Mouse (Mus musculus): Measurements from ENCODE around the gene Gm27021.

The Gm27021 gene

DNA sequence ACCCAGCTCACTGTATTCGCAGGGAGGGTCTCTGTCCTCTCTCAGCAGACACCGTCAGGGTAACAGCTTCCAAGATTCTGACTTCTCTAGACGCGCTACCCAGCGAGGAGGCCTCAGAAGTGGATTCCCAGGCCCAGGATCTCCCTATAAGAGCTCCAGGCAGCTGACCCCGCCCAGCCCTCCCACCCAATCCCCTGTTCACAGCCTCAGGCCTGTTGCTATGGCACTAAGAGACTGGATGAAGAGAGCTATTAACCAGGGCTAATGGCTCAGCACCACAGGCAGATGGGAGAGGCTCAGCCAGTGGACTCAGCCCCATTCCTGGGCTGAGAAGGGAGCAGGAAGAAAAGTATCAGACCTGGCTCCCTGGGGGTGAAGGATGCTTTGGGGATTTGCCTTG lies 65.2 kb downstream of the Gm27021 start:
- DNase-seq (ENCODE audit: low spot score in 2 of 2) = no peak

DNA sequence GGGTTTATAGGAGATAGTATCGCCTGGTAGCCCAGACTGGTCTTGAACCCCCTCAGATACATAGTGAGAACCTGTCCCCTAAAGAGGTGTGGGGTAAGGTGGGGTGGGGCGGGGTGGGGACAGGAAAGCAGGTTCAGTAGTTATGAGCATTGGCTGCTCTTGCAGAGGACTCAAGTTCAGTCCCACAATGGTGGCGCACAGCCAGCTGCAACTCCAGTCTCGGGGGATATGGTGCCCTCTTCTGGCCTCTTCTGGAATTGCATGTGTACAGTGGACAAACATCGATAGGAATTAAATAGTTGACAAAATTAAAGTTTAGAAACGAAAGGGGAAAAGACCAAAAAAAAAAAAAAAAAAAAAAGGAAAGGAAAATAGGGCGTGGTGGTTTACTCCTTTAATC lies 68.4 kb downstream of the Gm27021 start:
- peak; percentile 54 to 70 for DNase-seq (ENCODE audit: low spot score in 2 of 2)

DNA sequence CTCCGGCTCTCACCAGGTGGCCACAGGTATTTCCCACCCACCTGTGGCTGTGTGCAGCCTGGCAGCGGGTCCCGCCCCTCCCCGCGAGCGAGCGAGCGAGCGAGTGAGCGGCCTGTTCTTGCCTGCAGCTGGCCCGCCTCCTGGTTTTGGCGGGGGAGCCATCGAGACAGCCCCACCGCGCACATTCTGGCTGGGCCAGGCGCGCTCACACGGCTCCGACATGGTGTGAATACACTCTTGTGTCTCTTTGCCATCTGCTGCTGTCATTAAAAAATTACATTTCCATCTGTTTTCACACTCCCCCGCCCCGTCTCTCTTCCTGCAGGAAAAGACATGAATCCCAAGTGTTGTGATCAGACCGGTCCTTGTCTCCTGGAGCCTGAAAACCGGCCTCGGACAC lies 69.3 kb downstream of the Gm27021 start:
- no peak for DNase-seq (ENCODE audit: low spot score in 2 of 2)

DNA sequence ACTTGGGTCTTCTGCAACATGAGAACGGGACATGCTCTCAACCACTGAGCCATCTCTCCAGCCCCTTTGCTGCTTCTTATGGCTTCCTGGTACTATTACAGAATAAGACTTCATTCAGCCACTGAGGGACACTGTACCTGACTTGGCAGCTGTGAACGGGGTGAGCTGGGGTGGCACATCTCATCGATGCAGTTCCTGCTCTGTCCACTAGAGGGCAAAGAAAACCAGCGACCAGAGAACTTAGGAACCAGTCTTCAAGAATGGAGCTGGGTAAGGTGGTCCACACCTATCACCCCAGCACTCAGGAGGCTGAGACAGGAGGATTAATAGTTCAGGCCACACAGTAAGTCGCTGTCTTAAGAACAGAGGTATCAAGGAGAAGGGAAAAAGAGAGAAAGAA lies 71.9 kb downstream of the Gm27021 start:
- peak in 1 of 2 experiments; percentile 34 for DNase-seq (ENCODE audit: low spot score in 2 of 2)

DNA sequence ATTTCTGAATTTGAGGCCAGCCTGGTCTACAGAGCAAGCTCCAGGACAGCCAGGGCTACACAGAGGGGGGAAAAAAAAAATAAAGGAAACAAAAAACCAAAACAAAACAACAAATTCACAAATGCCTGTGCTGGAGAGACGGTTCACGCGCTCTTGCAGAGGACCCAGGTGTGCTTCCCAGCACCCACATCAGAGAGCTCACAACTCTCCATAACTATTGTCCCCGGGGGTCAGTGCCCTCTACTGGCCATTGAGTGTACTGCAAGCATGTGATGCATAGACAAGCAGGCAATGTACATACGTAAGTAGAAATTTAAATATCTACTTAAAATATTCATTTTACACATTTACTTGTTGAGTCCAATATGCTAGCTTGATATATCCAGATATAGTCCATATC lies 73.3 kb downstream of the Gm27021 start:
- no peak for DNase-seq (ENCODE audit: low spot score in 2 of 2)

DNA sequence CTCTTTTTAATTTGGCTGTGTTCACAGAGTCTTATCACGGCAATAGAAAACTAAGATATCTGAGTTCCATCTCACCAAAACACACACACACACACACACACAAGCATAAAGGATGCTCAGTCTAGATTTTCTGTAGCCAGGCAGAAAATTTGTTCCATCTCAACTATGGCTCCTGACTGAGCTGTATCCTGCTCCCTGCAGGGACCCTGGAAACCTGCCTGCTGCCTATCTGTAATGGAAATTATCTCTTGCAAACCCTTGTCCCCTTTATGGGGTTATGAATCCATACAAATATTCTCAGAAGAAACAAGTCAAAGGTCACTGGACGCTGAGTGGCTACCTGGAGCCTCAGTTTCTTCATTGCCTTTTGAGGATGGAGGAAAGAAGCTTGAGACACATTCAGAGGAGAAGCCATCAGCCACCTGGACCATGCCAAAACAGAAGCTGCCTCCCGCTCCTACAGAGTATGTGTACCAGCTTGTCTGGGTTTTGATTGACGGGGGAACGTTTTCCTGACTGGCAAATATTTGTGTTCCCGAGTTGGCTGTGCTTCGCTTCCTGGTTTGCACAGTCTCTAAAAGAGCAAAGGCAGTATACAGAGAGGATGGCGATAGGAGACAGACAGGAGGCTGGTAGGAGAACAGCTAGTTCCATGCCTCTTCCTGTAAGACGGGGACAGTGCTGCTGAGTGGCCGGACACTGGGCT lies 76.1 kb downstream of the Gm27021 start:
- no peak for DNase-seq (ENCODE audit: low spot score in 2 of 2)

DNA sequence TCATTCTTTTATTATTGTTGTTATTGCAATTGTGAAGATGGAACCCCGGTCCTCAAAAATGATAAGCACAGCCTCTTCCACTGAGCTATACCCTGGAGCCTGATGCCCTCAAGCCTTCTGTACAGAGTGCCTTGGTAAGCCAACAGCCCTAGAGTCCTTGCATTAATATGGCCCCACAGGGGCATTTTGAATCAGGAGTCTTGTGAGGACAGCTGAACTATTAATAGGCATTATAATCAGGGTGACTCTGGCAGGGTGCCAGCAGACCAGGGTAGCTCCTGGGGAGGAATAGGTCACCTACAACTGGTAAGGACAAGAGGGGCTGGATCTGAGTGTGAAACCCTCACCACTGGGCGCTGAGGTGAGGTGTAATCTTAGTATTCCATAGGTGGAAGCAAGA lies 78.0 kb downstream of the Gm27021 start:
- no peak for DNase-seq (ENCODE audit: low spot score in 2 of 2)

DNA sequence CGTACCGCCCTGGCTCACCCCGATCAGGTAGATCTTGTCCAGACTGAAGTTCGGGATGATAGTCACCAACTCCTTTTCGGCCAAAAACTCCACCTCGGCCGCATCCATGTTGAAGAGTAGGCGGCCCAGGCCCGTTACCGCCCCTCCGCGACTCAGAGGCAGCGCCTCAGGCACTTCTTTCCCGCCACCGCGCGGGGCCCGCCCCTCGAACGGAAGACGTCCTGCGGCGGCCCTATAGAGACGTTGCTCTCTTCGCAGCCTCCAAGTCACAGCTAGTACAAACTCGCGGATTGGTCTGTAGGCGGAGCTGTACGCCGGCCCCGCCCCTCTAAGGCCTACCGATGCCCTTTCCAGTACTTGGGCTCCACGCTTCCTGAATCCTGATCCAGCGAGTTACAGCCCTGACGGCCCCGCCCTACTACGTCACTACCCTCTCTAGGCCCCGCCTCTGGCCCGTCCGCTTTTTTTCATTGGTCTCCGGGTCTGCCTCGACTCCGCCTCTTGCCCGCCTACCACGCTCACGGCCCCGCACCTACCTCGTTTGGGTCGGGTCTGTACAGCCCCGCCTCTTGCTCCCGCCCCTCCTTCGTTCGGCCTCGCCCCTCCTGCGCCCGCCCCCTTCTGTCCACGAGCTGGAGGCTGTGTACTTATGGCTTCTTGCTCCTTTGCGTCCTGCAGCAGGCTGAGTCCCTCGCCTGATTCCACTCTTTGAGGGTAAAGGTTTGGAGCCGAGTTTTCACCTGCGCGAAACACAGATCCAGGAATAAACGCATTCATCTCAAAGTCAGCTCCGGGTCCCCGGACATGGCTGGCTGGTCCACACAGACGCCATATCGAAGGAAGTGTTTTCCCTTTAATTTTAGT lies 78.7 kb downstream of the Gm27021 start, which contains the start of gene Gins2:
Gene Gins2 (minus strand): TSS at position 397 of the 864 bp plus-strand sequence.
- DNase-seq (ENCODE audit: low spot score in 2 of 2) = peak; percentile 99

DNA sequence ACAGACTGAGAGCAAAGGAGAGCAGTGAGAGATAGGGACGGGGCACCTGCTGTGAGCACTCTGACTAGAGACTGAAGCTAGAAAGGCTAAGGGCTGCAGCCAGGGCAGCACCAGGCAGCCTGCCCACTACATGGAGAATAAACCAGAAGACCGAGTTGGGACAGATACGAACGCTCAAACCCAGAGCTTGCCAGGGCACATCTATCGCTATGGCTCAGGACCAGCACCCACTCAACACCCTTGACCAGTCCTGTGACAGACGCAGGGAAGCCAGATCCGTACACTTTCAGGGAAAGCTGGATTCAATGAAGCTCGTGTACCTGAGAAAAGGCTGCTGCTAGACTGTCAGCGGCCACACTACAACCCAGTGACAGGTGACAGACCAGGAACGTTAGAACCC lies 82.4 kb downstream of the Gm27021 start:
- no peak for DNase-seq (ENCODE audit: low spot score in 2 of 2)

DNA sequence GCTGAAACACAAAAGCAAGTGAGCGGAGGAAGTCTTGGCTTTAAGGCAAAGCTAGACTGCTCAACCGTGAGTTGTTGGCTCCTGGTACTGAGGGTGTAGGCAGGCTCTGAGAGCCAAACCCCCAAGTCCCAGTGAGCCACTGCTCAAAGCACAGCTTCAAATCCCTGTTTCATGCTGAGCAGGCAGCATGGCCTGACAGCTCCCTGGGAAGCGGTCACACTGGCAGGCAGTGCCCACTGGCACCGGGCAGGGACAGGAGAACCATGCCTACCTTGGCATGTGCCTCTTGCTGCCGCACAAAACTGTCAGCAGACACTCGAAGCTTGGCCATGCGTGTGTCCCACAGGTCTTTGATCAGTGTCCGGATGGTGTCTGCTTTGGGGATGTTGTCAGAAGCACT lies 86.1 kb downstream of the Gm27021 start:
- no peak for DNase-seq (ENCODE audit: low spot score in 2 of 2)

DNA sequence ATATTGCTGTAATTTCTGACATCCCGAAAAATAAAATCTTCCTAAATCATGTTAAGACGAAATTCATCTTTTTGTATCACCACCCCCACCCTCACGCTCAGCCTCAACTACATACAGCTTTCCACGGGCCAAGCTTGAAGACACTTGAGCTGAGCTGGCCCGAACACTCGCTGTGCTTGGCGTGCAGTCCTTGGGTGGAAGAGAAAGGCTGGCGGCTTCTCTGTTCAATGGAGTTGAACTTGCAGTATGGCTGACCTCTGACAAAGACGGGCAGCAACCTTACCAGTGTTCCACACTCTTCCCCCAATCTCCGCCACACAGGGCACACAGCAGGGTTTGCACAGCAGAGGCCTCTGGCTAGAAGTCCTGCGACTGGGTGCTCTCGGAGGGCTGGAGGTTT lies 86.5 kb downstream of the Gm27021 start:
- DNase-seq (ENCODE audit: low spot score in 2 of 2) = no peak

DNA sequence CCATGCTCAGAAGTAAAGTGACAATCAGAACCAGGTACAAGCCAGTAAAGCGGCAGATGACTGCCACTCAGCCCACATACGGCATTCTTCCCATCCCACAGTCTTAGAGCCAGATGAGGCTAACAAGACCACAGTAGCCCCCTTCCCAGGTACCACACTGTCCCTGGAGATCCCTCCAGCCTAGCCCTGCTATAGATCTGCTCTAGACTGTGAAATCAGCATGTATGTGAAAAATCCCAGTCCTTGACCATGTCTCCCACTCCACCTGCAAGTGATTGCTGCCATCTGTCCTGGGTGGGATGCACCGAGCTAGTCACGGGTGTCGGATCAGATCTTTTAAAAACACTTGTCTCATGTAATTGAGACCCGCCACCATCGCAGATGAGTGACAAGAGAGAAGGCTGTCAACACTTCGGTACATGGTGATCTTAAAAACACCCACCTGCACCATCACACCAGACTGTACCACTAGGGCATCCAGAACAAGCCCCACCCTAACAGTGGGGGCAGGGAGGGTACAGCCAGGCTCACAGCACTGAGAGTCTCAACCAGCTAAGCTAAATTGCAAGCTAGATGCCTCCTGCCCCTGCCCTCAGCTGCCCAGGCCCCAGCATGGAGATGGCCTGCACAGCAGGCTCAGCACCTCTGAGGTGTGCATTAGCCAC lies 87.4 kb downstream of the Gm27021 start:
- no peak for DNase-seq (ENCODE audit: low spot score in 2 of 2)

DNA sequence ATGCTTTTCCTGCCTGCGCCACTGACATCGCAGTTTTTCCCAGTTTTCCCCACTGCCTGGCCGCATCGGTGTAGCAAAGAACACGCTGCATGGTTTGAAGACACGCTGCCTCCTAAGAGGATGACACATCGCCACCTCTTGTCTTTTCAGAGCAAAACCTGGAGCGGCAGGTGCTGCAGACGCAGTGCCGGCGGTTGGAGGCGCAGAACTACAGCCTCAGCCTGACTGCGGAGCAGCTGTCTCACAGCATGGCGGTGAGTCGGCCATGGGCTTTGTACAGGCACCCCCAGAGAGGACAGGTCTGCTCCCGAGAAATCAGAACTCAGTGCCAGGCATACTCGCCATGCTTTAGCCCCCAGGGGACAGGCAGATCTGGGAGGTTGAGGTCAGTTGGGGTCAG lies 90.1 kb downstream of the Gm27021 start:
- no peak for DNase-seq (ENCODE audit: low spot score in 2 of 2)

DNA sequence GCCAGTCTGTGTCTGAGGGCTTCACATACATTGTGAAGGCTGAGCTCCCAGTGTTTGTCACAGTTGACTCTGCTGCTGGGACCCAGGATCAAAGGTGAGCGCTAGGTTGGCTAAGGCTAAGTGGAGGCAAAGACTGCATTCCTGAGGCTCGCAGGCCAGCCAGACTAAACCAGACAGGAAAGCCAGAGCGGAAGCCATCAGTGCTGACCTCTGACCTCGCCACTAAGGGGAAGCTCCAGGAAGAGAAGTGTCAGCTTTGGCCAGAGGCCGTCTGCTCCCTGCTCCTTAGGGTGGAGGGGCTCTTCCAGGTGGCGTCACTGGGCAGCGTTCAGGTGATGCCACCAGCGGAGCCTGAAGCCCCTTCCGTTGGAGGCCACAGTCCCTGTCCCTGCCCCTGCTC lies 92.1 kb downstream of the Gm27021 start:
- no peak for DNase-seq (ENCODE audit: low spot score in 2 of 2)

DNA sequence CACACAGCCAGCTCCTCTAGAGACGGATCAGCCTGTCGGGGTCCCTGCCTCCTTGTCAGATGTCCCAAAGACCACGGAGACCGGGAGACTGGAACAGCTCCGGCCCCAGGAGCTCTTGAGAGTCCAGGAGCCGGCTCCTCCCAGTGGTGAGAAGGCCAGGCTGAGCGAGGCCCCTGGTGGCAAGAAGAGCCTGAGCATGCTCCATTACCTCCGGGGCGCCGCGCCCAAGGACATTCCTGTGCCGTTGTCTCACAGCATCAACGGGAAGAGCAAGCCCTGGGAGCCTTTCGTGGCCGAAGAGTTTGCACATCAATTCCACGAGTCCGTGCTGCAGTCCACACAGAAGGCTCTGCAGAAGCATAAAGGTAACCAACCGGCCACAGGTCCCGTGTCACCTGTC lies 92.9 kb downstream of the Gm27021 start:
- DNase-seq (ENCODE audit: low spot score in 2 of 2) = no peak

DNA sequence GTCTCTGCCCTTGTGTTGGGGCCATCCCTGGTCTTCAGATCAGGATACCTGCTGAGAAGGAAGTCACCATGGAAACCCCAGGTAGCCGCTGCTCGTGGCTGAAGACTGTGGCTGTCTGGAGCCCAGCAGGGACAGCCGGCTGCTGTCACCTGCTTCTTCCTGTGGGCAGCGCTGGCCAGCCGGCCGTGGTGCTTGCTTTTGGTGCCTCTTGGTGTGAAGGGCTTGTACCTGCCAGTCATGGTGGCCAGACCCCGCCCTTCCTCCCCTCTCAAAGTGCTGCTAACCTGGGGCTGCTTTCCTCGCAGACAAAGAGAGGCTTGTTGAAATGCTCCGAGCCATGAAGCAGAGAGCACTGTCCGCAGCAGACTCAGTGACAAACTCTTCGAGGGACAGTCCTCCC lies 94.0 kb downstream of the Gm27021 start:
- no peak for DNase-seq (ENCODE audit: low spot score in 2 of 2)

DNA sequence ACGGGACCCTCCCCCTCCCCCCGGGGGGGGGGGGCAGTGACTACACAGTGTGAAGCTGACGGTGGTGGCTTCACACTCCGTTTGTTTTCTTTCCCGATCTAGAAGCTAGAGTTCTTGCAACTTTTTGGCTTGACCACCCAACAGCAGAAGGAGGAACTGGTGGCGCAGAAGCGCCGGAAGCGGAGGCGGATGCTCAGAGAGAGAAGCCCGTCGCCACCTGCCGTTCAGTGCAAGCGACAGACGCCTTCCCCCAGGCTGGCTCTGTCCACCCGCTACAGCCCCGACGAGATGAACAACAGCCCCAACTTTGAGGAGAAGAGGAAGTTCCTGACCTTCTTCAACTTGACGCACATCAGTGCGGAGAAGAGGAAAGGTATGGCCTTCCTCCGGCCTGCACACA lies 95.3 kb downstream of the Gm27021 start:
- peak; percentile 82 to 86 for DNase-seq (ENCODE audit: low spot score in 2 of 2)

DNA sequence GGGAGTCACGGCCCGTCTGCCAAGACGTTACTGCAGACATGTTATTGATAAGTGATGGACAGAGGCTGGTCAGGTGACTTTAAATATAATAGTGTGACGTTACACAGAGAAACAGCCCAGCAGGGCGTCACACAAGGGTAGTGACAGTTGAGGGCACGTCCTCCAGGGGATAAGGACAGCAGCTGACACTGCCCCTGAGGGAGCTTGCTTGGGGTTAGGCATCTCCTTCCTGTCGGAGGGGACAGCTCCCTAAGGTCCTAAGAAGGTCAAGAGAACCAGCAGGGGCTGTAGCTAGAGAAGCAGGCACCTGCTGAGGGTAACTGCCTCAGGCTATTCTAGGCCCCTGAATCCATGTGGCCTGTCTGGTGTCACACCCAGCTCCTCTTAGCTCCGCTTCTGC lies 96.3 kb downstream of the Gm27021 start:
- DNase-seq (ENCODE audit: low spot score in 2 of 2) = no peak

DNA sequence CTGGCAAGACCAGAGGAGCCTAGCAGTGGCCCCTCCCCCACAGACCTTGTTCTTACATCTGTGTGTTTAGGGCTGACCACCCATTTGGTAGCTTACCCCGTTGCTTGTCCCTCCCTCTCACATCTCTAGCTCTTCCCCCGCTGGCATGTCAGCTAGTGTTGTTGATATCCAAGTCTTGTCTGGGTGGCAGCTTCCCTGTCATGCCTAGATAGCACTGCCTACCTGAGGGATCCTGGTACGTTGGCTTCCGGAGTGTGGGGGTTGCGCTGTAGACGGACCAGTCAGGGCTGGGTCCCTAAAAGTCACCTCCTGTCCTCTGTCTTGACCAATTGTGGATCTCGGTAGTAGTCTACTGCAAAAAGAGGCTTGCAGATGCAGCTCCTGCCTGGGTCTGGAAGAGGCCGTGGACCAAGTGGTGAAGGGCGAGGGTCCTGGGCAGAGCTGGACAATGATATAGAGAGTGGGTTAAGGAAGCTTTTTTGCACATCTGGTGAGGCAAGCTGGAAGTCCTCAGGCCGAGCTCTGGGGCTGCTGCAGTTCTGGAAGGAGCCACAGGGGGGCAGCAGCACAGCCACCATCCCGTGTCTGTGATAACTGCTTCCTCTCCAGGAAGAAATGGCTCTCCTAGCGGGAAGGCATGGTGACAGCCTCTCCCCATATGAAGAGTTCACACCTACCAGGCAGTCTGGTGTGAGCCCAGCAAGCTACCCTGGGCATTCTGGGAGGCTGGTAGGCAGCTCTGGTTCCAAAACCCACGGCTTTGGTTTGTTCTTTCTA lies 97.8 kb downstream of the Gm27021 start:
- DNase-seq (ENCODE audit: low spot score in 2 of 2) = peak; percentile 51 to 52

DNA sequence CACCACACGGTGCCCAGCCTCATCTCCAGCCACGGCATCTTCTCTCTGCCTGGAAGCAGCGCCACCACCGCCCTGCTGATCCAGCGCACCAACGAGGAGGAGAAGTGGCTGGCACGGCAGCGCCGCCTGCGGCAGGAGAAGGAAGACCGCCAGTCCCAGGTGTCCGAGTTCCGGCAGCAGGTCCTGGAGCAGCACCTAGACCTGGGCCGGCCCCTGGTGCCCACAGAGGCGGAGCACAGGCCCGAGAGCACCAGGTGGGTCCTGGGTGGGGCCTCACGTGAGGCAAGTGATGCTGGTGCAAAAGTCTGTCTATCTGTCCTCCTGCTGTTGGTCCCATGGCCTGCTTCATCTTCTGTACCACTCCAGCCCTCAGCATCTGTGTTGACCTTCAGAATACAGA lies 98.8 kb downstream of the Gm27021 start:
- DNase-seq (ENCODE audit: low spot score in 2 of 2) = no peak

DNA sequence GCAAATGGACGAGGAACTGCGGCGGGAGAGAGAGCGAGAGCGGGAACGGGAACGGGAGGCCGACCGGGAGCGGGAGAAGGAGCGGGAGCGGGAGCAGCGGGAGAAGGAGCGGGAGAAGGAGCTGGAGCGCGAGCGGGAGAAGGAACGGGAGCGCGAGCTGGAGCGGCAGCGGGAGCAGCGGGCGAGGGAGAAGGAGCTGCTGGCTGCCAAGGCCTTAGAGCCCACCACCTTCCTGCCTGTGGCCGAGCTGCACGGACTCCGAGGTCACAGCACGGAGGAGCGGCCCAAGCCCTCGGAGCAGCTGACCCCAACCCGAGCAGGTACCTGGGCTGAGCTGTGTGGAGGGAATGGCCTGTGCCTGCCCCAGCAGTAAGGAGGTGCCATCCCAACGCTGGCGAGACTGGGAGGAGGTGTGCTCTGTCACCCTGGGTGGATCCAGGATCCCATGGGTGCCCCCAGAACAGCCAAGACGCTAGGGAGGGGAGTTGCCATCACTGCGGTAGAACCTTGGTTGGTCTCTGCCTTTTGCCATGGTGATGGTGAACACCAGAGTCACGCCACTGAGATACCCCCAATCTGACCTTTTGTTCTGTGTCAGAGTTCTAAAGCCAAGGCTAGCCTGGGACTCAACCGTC lies 99.6 kb downstream of the Gm27021 start:
- DNase-seq (ENCODE audit: low spot score in 2 of 2) = no peak
